Mouse (Mus musculus) lung, postnatal 0 days (tissue): ENCODE results near the gene Lta. TPM values are rescaled to one million over a fixed set of nuclear protein-coding genes. Genes with fewer than 3 reads are reported as not detected.

Experiments used
- ATAC-seq: fragments of 200-750 bp; cut with Nextera tagmentation; 2 replicates; pipeline ENCODE4 v1.8.0; 2017; ENCODE audit warnings: moderate library complexity
- DNase-seq: peaks from one replicate; pipeline ENCODE4 v3.0.0-alpha.2; 2016; ENCODE audit warnings: low spot score
- H3K27ac ChIP-seq: fragments of 300-500 bp; sonication (generic); 2 replicates; pipeline ENCODE4 v1.5.1; 2014; ENCODE audit warnings: antibody characterized with exemption, mild to moderate bottlenecking, low read length, mixed read lengths
- H3K27me3 ChIP-seq: fragments of 300-500 bp; sonication (generic); replicated peaks from 2 replicates; pipeline ENCODE4 v1.6.1; 2014; ENCODE audit warnings: low read length, mixed read lengths; ENCODE audit not compliant: insufficient read depth
- H3K36me3 ChIP-seq: fragments of 300-500 bp; sonication (generic); 2 replicates; pipeline ENCODE4 v1.6.1; 2014; ENCODE audit warnings: low read length, mixed read lengths; ENCODE audit not compliant: insufficient read depth
- H3K4me1 ChIP-seq: fragments of 300-500 bp; sonication (generic); 2 replicates; pipeline ENCODE4 v1.6.1; 2014; ENCODE audit warnings: antibody characterized with exemption, low read depth, low read length, mixed read lengths; ENCODE audit not compliant: insufficient read depth
- H3K4me2 ChIP-seq: fragments of 300-500 bp; sonication (generic); replicated peaks from 2 replicates; pipeline ENCODE4 v1.6.1; 2014; ENCODE audit warnings: low read depth, mild to moderate bottlenecking, low read length, moderate library complexity, mixed read lengths
- H3K4me3 ChIP-seq: fragments of 300-500 bp; sonication (generic); 2 replicates; pipeline ENCODE4 v1.5.1; 2014; ENCODE audit warnings: low read depth, low read length
- H3K9ac ChIP-seq: fragments of 300-500 bp; sonication (generic); replicated peaks from 2 replicates; pipeline ENCODE4 v1.6.1; 2014; ENCODE audit warnings: low read depth, mild to moderate bottlenecking
- H3K9me3 ChIP-seq: fragments of 300-500 bp; sonication (generic); 2 replicates; pipeline ENCODE4 v1.6.1; 2016; ENCODE audit warnings: low read length, mixed read lengths
- CTCF ChIP-seq: IDR thresholded peaks from 2 replicates; pipeline ENCODE4 v1.5.1; 2016; ENCODE audit warnings: antibody characterized with exemption, mild to moderate bottlenecking
- EP300 ChIP-seq: IDR thresholded peaks from 2 replicates; pipeline ENCODE4 v1.6.1; 2016; ENCODE audit warnings: antibody characterized with exemption, mild to moderate bottlenecking, control low read depth
- WGBS: fragments of 180-500 bp; shearing (Covaris S2); extraction: QIAGEN DNeasy Blood & Tissue Kit; methylation state at CpG from one replicate; pipeline ENCODE4 v1.1.7; 2014; 5-methylcytosine and 5-hydroxymethylcytosine counted together
- polyA plus RNA-seq: library from polyadenylated mRNA; unstranded; fragments of >200 nt; fragmentation: Nextera tagmentation; extraction: Ambion mirVana; gene quantifications from 2 replicates; pipeline ENCODE4 v1.2.1, GENCODE M21; 2015

Gene Lta
- polyA plus RNA-seq, 1 experiment from 2014 or later, result 0.11 TPM

- H3K9me3 ChIP-seq, result no peaks in the 10 kb centered on the region
- H3K27ac ChIP-seq, result peak overlapping the region; percentile 100
- H3K27me3 ChIP-seq, result no peaks in the 10 kb centered on the region
- peaks cover 21% of the 10 kb centered on the region for H3K4me1 ChIP-seq
- 21% methylated on average over 12 of the region's 12 CpGs for WGBS
- DNase-seq (no peak), ATAC-seq (no peak)
- peak overlapping the region; percentile 91 for H3K4me3 ChIP-seq
- H3K4me2 ChIP-seq, result peak overlapping the region; percentile 81
- TF ChIP-seq CTCF, result no peak
- TF ChIP-seq EP300, result no peak
- H3K36me3 ChIP-seq, result peaks cover 16% of the 10 kb centered on the region; the same call in 1 of the 2 replicates
- peak overlapping the region; percentile 99 for H3K9ac ChIP-seq
These were observed 35.5 kb upstream of the Lta start for GRCm38 (mm10) chr17:35240384-35241304.

GRCm38 (mm10) chr17:35239700-35240099 is 34.5 kb upstream of the Lta start:
- Histone ChIP-seq H3K9me3 (no peaks in the 10 kb centered on the region), H3K4me1 (peaks cover 16% of the 10 kb centered on the region), H3K36me3 (peaks cover 10% of the 10 kb centered on the region; the same call in 1 of the 2 replicates), H3K27ac (no peak overlapping the region), H3K4me2 (no peak overlapping the region), H3K4me3 (no peak overlapping the region), H3K9ac (no peak overlapping the region), H3K27me3 (no peaks in the 10 kb centered on the region)
- TF ChIP-seq CTCF, result no peak
- no peak for TF ChIP-seq EP300
- DNase-seq (no peak), ATAC-seq (no peak)
- 77% methylated on average over 5 of the region's 5 CpGs for WGBS

- Histone ChIP-seq H3K27ac (no peak overlapping the region), H3K27me3 (no peaks in the 10 kb centered on the region), H3K4me1 (peaks cover 7% of the 10 kb centered on the region; the same call in 1 of the 2 replicates), H3K9me3 (no peaks in the 10 kb centered on the region), H3K36me3 (no peaks in the 10 kb centered on the region), H3K4me2 (no peak overlapping the region), H3K9ac (no peak overlapping the region), H3K4me3 (no peak overlapping the region)
- no peak for ATAC-seq
- TF ChIP-seq EP300 (no peak), CTCF (no peak)
- no peak for DNase-seq
- 87% methylated on average over 12 of the region's 12 CpGs for WGBS
These were observed 32.4 kb upstream of the Lta start for GRCm38 (mm10) chr17:35237504-35237903.

GRCm38 (mm10) chr17:35236996-35237395 is 31.8 kb upstream of the Lta start:
- Histone ChIP-seq H3K9ac (no peak overlapping the region), H3K4me1 (peaks cover 11% of the 10 kb centered on the region; the same call in 1 of the 2 replicates), H3K27me3 (no peaks in the 10 kb centered on the region), H3K36me3 (no peaks in the 10 kb centered on the region), H3K27ac (no peak overlapping the region), H3K9me3 (no peaks in the 10 kb centered on the region), H3K4me3 (no peak overlapping the region), H3K4me2 (no peak overlapping the region)
- WGBS, result 73% methylated on average over 9 of the region's 9 CpGs
- no peak for TF ChIP-seq EP300
- no peak for TF ChIP-seq CTCF
- ATAC-seq (no peak), DNase-seq (no peak)

- H3K4me1 ChIP-seq, result peaks cover 13% of the 10 kb centered on the region; the same call in 1 of the 2 replicates
- H3K4me3 ChIP-seq, result peak overlapping the region; percentile 55
- WGBS, result 0% methylated on average over 18 of the region's 18 CpGs
- peak overlapping the region; percentile 95 for H3K27ac ChIP-seq
- peak; percentile 67 for ATAC-seq
- H3K9ac ChIP-seq, result peak overlapping the region; percentile 68; the same call in 1 of the 2 replicates
- DNase-seq, result peak; percentile 85
- H3K27me3 ChIP-seq, result no peaks in the 10 kb centered on the region
- no peaks in the 10 kb centered on the region for H3K36me3 ChIP-seq
- H3K4me2 ChIP-seq, result peak overlapping the region; percentile 63
- no peaks in the 10 kb centered on the region for H3K9me3 ChIP-seq
- TF ChIP-seq CTCF, result peak; percentile 99
- no peak for TF ChIP-seq EP300
These were observed 31.2 kb upstream of the Lta start for GRCm38 (mm10) chr17:35236390-35236746.

- H3K36me3 ChIP-seq, result no peaks in the 10 kb centered on the region; the same call in 1 of the 2 replicates
- H3K4me1 ChIP-seq, result peaks cover 10% of the 10 kb centered on the region; the same call in 1 of the 2 replicates
- peak within 1 kb of the TSS; percentile 55 for H3K4me3 ChIP-seq
- peak; percentile 98 for DNase-seq
- H3K27ac ChIP-seq, result peak within 1 kb of the TSS; percentile 95
- peak within 1 kb of the TSS; percentile 63 for H3K4me2 ChIP-seq
- H3K27me3 ChIP-seq, result no peaks in the 10 kb centered on the region
- peak within 1 kb of the TSS; percentile 68 for H3K9ac ChIP-seq
- WGBS, result under 1% methylated on average over 35 of the region's 35 CpGs
- peak; percentile 76; the same call in 1 of the 2 replicates for TF ChIP-seq EP300
- no peak for TF ChIP-seq CTCF
- H3K9me3 ChIP-seq, result no peaks in the 10 kb centered on the region
- peak; percentile 92 for ATAC-seq
These were observed 30.7 kb upstream of the Lta start, which contains the start of gene Nfkbil1 for GRCm38 (mm10) chr17:35235614-35236389. Gene Nfkbil1, minus strand, starts transcription at chr17:35235792.
